In the genomic region with DNA sequence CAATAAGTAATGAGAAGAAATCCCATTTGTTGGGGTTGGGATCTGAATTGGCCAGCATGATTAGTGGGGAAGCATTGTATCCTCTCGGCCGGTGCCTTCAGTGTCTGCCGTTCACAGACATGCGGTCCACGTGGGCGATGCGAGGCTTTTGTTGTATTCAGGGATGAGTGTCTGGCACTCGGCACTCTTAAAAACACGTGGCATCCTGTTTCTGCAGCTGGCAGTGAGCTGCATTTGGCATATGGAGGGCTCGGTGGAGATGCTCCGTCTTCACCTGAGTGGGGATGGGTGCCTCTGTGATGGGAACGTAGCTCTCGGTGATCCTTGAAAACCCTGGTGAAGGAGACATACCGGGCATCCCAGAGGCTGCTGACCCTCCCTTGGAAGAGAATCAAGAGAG, we compare ENCODE assay signal across 13 mouse cellular contexts. TPM values are rescaled to one million over a fixed set of nuclear protein-coding genes. Genes with fewer than 3 reads are reported as not detected.
DNase-seq lines count a peak whose midpoint lies in the region; ATAC-seq and TF ChIP-seq lines count a peak whose summit lies in the region.
"Had no signal": no experiment of that assay in that cellular context is flagged by ENCODE, and none has a peak within 500 bp of the region (broad histone marks: within the 10 kb centered on the region; RNA-seq: fewer than 3 reads in every experiment).

No protein-coding gene starts in this region.

- no peak overlapping the region for H3K4me3 ChIP-seq in kidney, embryonic 15.5 days (replicated peaks)
- H3K4me3 ChIP-seq in intestine, postnatal 0 days (ENCODE audit: low read depth, low read length): no peak overlapping the region
- H3K4me3 ChIP-seq: heart, embryonic 13.5 days; hindbrain, embryonic 13.5 days had no signal

- peaks cover 18% of the 10 kb centered on the region; the same call in 1 of the 2 replicates for H3K27me3 ChIP-seq in kidney, embryonic 15.5 days
- no peaks in the 10 kb centered on the region for H3K27me3 ChIP-seq in intestine, postnatal 0 days (replicated peaks; ENCODE audit: control insufficient read depth, insufficient read depth, low read length)
- H3K27me3 ChIP-seq: heart, embryonic 13.5 days had no signal

- no peak overlapping the region for H3K27ac ChIP-seq in kidney, embryonic 15.5 days
- H3K27ac ChIP-seq in intestine, postnatal 0 days (ENCODE audit: low read depth, low read length): no peak overlapping the region
- H3K27ac ChIP-seq: heart, embryonic 13.5 days had no signal

- H3K9ac ChIP-seq in kidney, embryonic 15.5 days: no peak overlapping the region
- H3K9ac ChIP-seq in intestine, postnatal 0 days (ENCODE audit: low read depth, low read length): no peak overlapping the region
- H3K9ac ChIP-seq: heart, embryonic 13.5 days; hindbrain, embryonic 13.5 days had no signal

- no peaks in the 10 kb centered on the region for H3K36me3 ChIP-seq in kidney, embryonic 15.5 days
- peaks cover 25% of the 10 kb centered on the region for H3K36me3 ChIP-seq in intestine, postnatal 0 days (ENCODE audit: control insufficient read depth, insufficient read depth)

- ATAC-seq in kidney, embryonic 15.5 days (replicated peaks; ENCODE audit: low FRiP score): no peak
- ATAC-seq in intestine, postnatal 0 days: no peak

- DNase-seq in heart, adult 11 months: peak; percentile 93
- DNase-seq in heart, postnatal 4 days: no peak
- peak; percentile 83 for DNase-seq in brain, adult 2 months (ENCODE audit: low read depth, low spot score)
- DNase-seq in frontal cortex, postnatal 36 days (ENCODE audit: low spot score in 2 of 2): peak; percentile 56 to 70
- DNase-seq in right cerebral cortex, adult 2 months (ENCODE audit: low spot score in 2 of 2): peak; percentile 73 to 80
- DNase-seq in testis, postnatal 14 days (ENCODE audit: low spot score): no peak
- DNase-seq: adrenal gland, adult 2 months; gastrocnemius, postnatal 36 days had no signal

- no peak for TF ChIP-seq CTCF in intestine, postnatal 0 days (IDR thresholded peaks at IDR 0.05; ENCODE audit: low read depth)

- 87% methylated on average over 14 of the region's 14 CpGs for WGBS in kidney, embryonic 15.5 days
- 86% methylated on average over 14 of the region's 14 CpGs for WGBS in intestine, postnatal 0 days

- H3K4me1 ChIP-seq in kidney, embryonic 15.5 days: peaks cover 37% of the 10 kb centered on the region
- no peaks in the 10 kb centered on the region for H3K4me1 ChIP-seq in intestine, postnatal 0 days (replicated peaks; ENCODE audit: control insufficient read depth, insufficient read depth, low read length)

- no peak overlapping the region for H3K4me2 ChIP-seq in kidney, embryonic 15.5 days
- H3K4me2 ChIP-seq in intestine, postnatal 0 days (replicated peaks; ENCODE audit: low read depth): no peak overlapping the region
- H3K4me2 ChIP-seq: heart, embryonic 13.5 days; hindbrain, embryonic 13.5 days; liver, embryonic 11.5 days had no signal

- H3K9me3 ChIP-seq in kidney, embryonic 15.5 days (replicated peaks): no peaks in the 10 kb centered on the region
- H3K9me3 ChIP-seq in intestine, postnatal 0 days (ENCODE audit: control insufficient read depth): no peaks in the 10 kb centered on the region
- H3K9me3 ChIP-seq: heart, embryonic 13.5 days; hindbrain, embryonic 13.5 days had no signal

RNA-seq across cellular contexts. Expression of a gene that starts 46.6 kb away (rescaled TPM):
- 10 to 100 TPM; 44.7 to 50.9 TPM for total RNA-seq in heart, postnatal 4 days (2021)
- 11.7 and 12.2 TPM in 2 replicates for polyA plus RNA-seq in kidney, embryonic 15.5 days (2015; fragmentation: Nextera tagmentation; extraction: Ambion mirVana)
- polyA plus RNA-seq in intestine, postnatal 0 days (2015; fragmentation: Nextera tagmentation; extraction: Ambion mirVana): 11.7 and 12.7 TPM in 2 replicates

Comparison
In these comparisons a context has a peak if more than half of its experiments do, and no peak if none do; other contexts are left out.
1. DNase-seq: peak in heart, adult 11 months (single experiment), brain, adult 2 months (single experiment), frontal cortex, postnatal 36 days (2 of 2) and right cerebral cortex, adult 2 months (2 of 2); none in heart, postnatal 4 days (single experiment) and testis, postnatal 14 days (single experiment).